Mouse (Mus musculus) G1E (cell line): ENCODE results near the gene Pipox. TPM values are rescaled to one million over a fixed set of nuclear protein-coding genes. Genes with fewer than 3 reads are reported as not detected.

Experiments used
- ATAC-seq: 2 replicates; pipeline ENCODE4 v1.8.0; 2016; ENCODE audit warnings: mild to moderate bottlenecking; ENCODE audit not compliant: insufficient number of reproducible peaks, poor library complexity, low FRiP score, severe bottlenecking; ENCODE audit errors: extremely low read depth
- DNase-seq: peaks from one replicate; pipeline ENCODE4 v3.0.0; 2012; ENCODE audit warnings: low spot score
- H3K27me3 ChIP-seq: 2 replicates; pipeline ENCODE4 v1.6.1; 2012; ENCODE audit warnings: mild to moderate bottlenecking, low read length, inconsistent platforms; ENCODE audit not compliant: insufficient read depth
- H3K36me3 ChIP-seq: replicated peaks from 2 replicates; pipeline ENCODE3; 2012; ENCODE audit warnings: mild to moderate bottlenecking, inconsistent platforms
- H3K4me1 ChIP-seq: 2 replicates; pipeline ENCODE4 v1.6.1; 2012; ENCODE audit warnings: low read depth, low read length, inconsistent platforms, mixed read lengths; ENCODE audit not compliant: insufficient read depth
- H3K4me3 ChIP-seq: 2 replicates; pipeline ENCODE4 v1.5.1; 2012; ENCODE audit warnings: low read depth, mild to moderate bottlenecking, inconsistent platforms, low read length, moderate library complexity, mixed read lengths
- H3K9me3 ChIP-seq: replicated peaks from 2 replicates; pipeline ENCODE4 v1.6.1; 2012; ENCODE audit warnings: inconsistent platforms
- CTCF ChIP-seq: IDR thresholded peaks from 2 replicates; pipeline ENCODE4 v1.5.1; 2012; ENCODE audit warnings: low read depth, low read length, inconsistent platforms, mixed read lengths
- GATA1 ChIP-seq: IDR thresholded peaks from 2 replicates; pipeline ENCODE4 v1.6.1; 2012; ENCODE audit warnings: borderline replicate concordance, low read length, inconsistent platforms, mixed read lengths
- GATA2 ChIP-seq: IDR thresholded peaks from 2 replicates; pipeline ENCODE4 v1.6.1; 2012; ENCODE audit warnings: low read depth, low read length, inconsistent platforms, borderline replicate concordance
- POLR2AphosphoS5 ChIP-seq: IDR thresholded peaks from 2 replicates; pipeline ENCODE4 v1.6.1; 2012; ENCODE audit warnings: low read depth, low read length, inconsistent platforms; ENCODE audit not compliant: insufficient replicate concordance
- TAL1 ChIP-seq: conservative IDR thresholded peaks from 2 replicates; pipeline ENCODE4 v1.6.1; 2012; ENCODE audit warnings: low read depth, low read length, inconsistent platforms, mixed read lengths
- polyA plus RNA-seq: library from polyadenylated mRNA; stranded (reverse); fragments of >175 nt; gene quantifications from 2 replicates; pipeline ENCODE4 v1.2.3, GENCODE M21; 2012
- total RNA-seq, 2 experiments: library from RNA; stranded (forward) in 1 of 2; stranded (reverse) in 1 of 2; fragments of 200-1000 nt in 1 of 2; fragments of >200 nt in 1 of 2; fragmentation: Nextera tagmentation in 1 of 2; gene quantifications; 2 replicates each; pipeline ENCODE4 v1.2.3; 2014 to 2017

Gene Pipox
- total and polyA plus RNA-seq, 3 experiments, result not detected

- H3K27me3 ChIP-seq, result peaks cover 45% of the 10 kb centered on the region
- H3K36me3 ChIP-seq, result no peaks in the 10 kb centered on the region
- no peak for ATAC-seq
- DNase-seq, result no peak
- no peaks in the 10 kb centered on the region for H3K4me1 ChIP-seq
- TF ChIP-seq GATA1, result no peak
- TF ChIP-seq TAL1, result no peak
- TF ChIP-seq CTCF, result no peak
- no peaks in the 10 kb centered on the region for H3K9me3 ChIP-seq
- no peak overlapping the region for H3K4me3 ChIP-seq
Observed at GRCm38 (mm10) chr11:77885246-77885575, 8.7 kb downstream of the Pipox start.

- H3K4me1 ChIP-seq, result no peaks in the 10 kb centered on the region
- DNase-seq (no peak), ATAC-seq (no peak)
- peaks cover 46% of the 10 kb centered on the region for H3K27me3 ChIP-seq
- H3K4me3 ChIP-seq, result no peak overlapping the region
- no peaks in the 10 kb centered on the region for H3K36me3 ChIP-seq
- no peaks in the 10 kb centered on the region for H3K9me3 ChIP-seq
- TF ChIP-seq POLR2AphosphoS5, result no peak
- TF ChIP-seq CTCF, result no peak
- TF ChIP-seq TAL1, result no peak
- TF ChIP-seq GATA1, result no peak
- no peak for TF ChIP-seq GATA2
Observed at GRCm38 (mm10) chr11:77884524-77885245, 9.2 kb downstream of the Pipox start.

GRCm38 (mm10) chr11:77876760-77877148 lies 17.1 kb downstream of the Pipox start:
- Histone ChIP-seq H3K4me1 (peaks cover 18% of the 10 kb centered on the region), H3K36me3 (no peaks in the 10 kb centered on the region), H3K9me3 (no peaks in the 10 kb centered on the region), H3K4me3 (no peak overlapping the region), H3K27me3 (peaks cover 67% of the 10 kb centered on the region)
- TF ChIP-seq GATA1, result no peak
- TF ChIP-seq GATA2, result no peak
- no peak for TF ChIP-seq POLR2AphosphoS5
- no peak for TF ChIP-seq TAL1
- TF ChIP-seq CTCF, result no peak
- DNase-seq (no peak), ATAC-seq (no peak)

GRCm38 (mm10) chr11:77875847-77876759 lies 17.8 kb downstream of the Pipox start:
- ATAC-seq, result no peak
- H3K27me3 ChIP-seq, result peaks cover 62% of the 10 kb centered on the region
- no peaks in the 10 kb centered on the region for H3K9me3 ChIP-seq
- H3K4me3 ChIP-seq, result no peak overlapping the region; the same call in 1 of the 2 replicates
- H3K36me3 ChIP-seq, result no peaks in the 10 kb centered on the region
- DNase-seq, result no peak
- TF ChIP-seq TAL1 (no peak), GATA2 (no peak), POLR2AphosphoS5 (no peak), CTCF (no peak), GATA1 (no peak)
- peaks cover 18% of the 10 kb centered on the region for H3K4me1 ChIP-seq

GRCm38 (mm10) chr11:77875269-77875668 lies 18.6 kb downstream of the Pipox start:
- Histone ChIP-seq H3K36me3 (no peaks in the 10 kb centered on the region), H3K4me3 (no peak overlapping the region), H3K4me1 (peaks cover 19% of the 10 kb centered on the region), H3K27me3 (peaks cover 61% of the 10 kb centered on the region), H3K9me3 (no peaks in the 10 kb centered on the region)
- DNase-seq (no peak), ATAC-seq (no peak)
- TF ChIP-seq GATA2 (no peak), POLR2AphosphoS5 (no peak), GATA1 (no peak), CTCF (no peak)

GRCm38 (mm10) chr11:77874685-77875231 lies 19.1 kb downstream of the Pipox start:
- DNase-seq (no peak), ATAC-seq (no peak)
- Histone ChIP-seq H3K4me3 (no peak overlapping the region), H3K27me3 (peaks cover 57% of the 10 kb centered on the region), H3K4me1 (peaks cover 19% of the 10 kb centered on the region), H3K36me3 (no peaks in the 10 kb centered on the region), H3K9me3 (no peaks in the 10 kb centered on the region)
- TF ChIP-seq GATA2 (no peak), GATA1 (no peak), TAL1 (no peak), CTCF (no peak), POLR2AphosphoS5 (no peak)
